In genomic region chr11:64801351-64801750, GRCm38 (mm10) we compare ENCODE assay signal across 8 mouse cellular contexts.
A peak's percentile ranks its signal among the peaks of the same experiment; 100 is the strongest.
DNase-seq lines count a peak whose midpoint lies in the region; ATAC-seq lines count a peak whose summit lies in the region.
"Had no signal": no experiment of that assay in that cellular context is flagged by ENCODE, and none has a peak within 500 bp of the region (broad histone marks: within the 10 kb centered on the region; RNA-seq: fewer than 3 reads in every experiment).

No protein-coding gene starts in this region.

- H3K4me3 ChIP-seq in erythroblast, embryonic 14.5 days (replicated peaks), result peak overlapping the region; percentile 40
- H3K4me3 ChIP-seq: hindbrain, embryonic 15.5 days had no signal

- H3K36me3 ChIP-seq in erythroblast, embryonic 14.5 days (ENCODE audit: control insufficient read depth), result no peaks in the 10 kb centered on the region
- H3K36me3 ChIP-seq: hindbrain, embryonic 15.5 days had no signal

- peak; percentile 99 for ATAC-seq in megakaryocyte progenitor cell, adult 5-6 weeks (replicated peaks; ENCODE audit: poor library complexity)
- ATAC-seq in inflammation-experienced regulatory T-cells, adult 6 months, result no peak
- ATAC-seq in frontal cortex, adult (ENCODE audit: low TSS enrichment), result no peak

- 0 out of 2 replicates have a peak, but pooled peaks cover 3% of the 10 kb centered on the region for H3K27me3 ChIP-seq in erythroblast, embryonic 14.5 days (ENCODE audit: control insufficient read depth)
- H3K27me3 ChIP-seq: hindbrain, embryonic 15.5 days had no signal

- H3K4me1 ChIP-seq in erythroblast, embryonic 14.5 days (ENCODE audit: control insufficient read depth), result peaks cover 51% of the 10 kb centered on the region

- peak; percentile 21 to 41 for DNase-seq in spleen, postnatal 36 days (ENCODE audit: low spot score in 2 of 2)
- DNase-seq in spleen, adult 12 weeks (ENCODE audit: low spot score), result no peak
- DNase-seq in right cerebral cortex, postnatal 10 days (ENCODE audit: low spot score in 2 of 2), result no peak

- no peaks in the 10 kb centered on the region for H3K9me3 ChIP-seq in erythroblast, embryonic 14.5 days (ENCODE audit: control insufficient read depth, low read length)
- H3K9me3 ChIP-seq: hindbrain, embryonic 15.5 days had no signal

Comparison
In these comparisons a context has a peak if more than half of its experiments do, and no peak if none do; other contexts are left out.
1. DNase-seq: peak in spleen, postnatal 36 days (2 of 2); none in spleen, adult 12 weeks (single experiment) and right cerebral cortex, postnatal 10 days (0 of 2).